Mouse (Mus musculus) cerebellum, postnatal 10 days (tissue): ENCODE measurements around the gene Dppa4.
"Not testable (repeated sequence)": the region's sequence is repeated elsewhere in the genome, so short reads cannot be mapped to it uniquely, and the experiment has no call there.

Source experiments
- DNase-seq, 2 experiments: peaks; one replicate each; pipeline ENCODE4 v3.0.0; 2021; ENCODE audit warnings: mixed read lengths in 2 of 2

Gene Dppa4

GRCm38 (mm10) chr16:48283517-48283916 is at the start of gene Dppa4:
Gene Dppa4 (plus strand): TSS chr16:48283733.
- no peak for DNase-seq

GRCm38 (mm10) chr16:48234999-48235398 is 48.5 kb upstream of the Dppa4 start:
- DNase-seq: no peak

GRCm38 (mm10) chr16:48237676-48238075 is 45.9 kb upstream of the Dppa4 start:
- no peak for DNase-seq

- peak in 1 of 2 experiments; percentile 14 for DNase-seq
These were observed 36.4 kb upstream of the Dppa4 start for GRCm38 (mm10) chr16:48247044-48247661.

- no peak for DNase-seq
These were observed 30.7 kb upstream of the Dppa4 start for GRCm38 (mm10) chr16:48252824-48253223.

- no peak for DNase-seq
These were observed 28.9 kb upstream of the Dppa4 start for GRCm38 (mm10) chr16:48254584-48254983.

GRCm38 (mm10) chr16:48259519-48259918 is 24.0 kb upstream of the Dppa4 start:
- DNase-seq: no peak

GRCm38 (mm10) chr16:48262901-48263300 is 20.6 kb upstream of the Dppa4 start:
- no peak for DNase-seq

- DNase-seq: no peak
These were observed 17.7 kb upstream of the Dppa4 start for GRCm38 (mm10) chr16:48265856-48266255.

GRCm38 (mm10) chr16:48276940-48277339 is 6.6 kb upstream of the Dppa4 start:
- DNase-seq: no peak

GRCm38 (mm10) chr16:48280883-48281282 is 2.6 kb upstream of the Dppa4 start:
- DNase-seq: no peak

- no peak for DNase-seq
These were observed 732 bp upstream of the Dppa4 start for GRCm38 (mm10) chr16:48282801-48283200.

GRCm38 (mm10) chr16:48285517-48285916 is 2.0 kb downstream of the Dppa4 start:
- no peak for DNase-seq

- no peak for DNase-seq
These were observed 14.0 kb downstream of the Dppa4 start for GRCm38 (mm10) chr16:48297384-48298136.

- DNase-seq: no peak
These were observed 16.4 kb downstream of the Dppa4 start for GRCm38 (mm10) chr16:48299884-48300283.

GRCm38 (mm10) chr16:48303509-48303908 is 20.0 kb downstream of the Dppa4 start, which contains the start of gene Dppa2:
Gene Dppa2 (plus strand): TSS chr16:48303908.
- DNase-seq: no peak

- no peak for DNase-seq
These were observed 20.4 kb downstream of the Dppa4 start for GRCm38 (mm10) chr16:48303983-48304382.

GRCm38 (mm10) chr16:48308916-48309315 is 25.4 kb downstream of the Dppa4 start:
- DNase-seq: not testable (repeated sequence)

GRCm38 (mm10) chr16:48309912-48310630 is 26.5 kb downstream of the Dppa4 start:
- no peak for DNase-seq

GRCm38 (mm10) chr16:48315294-48315693 is 31.8 kb downstream of the Dppa4 start:
- no peak for DNase-seq

GRCm38 (mm10) chr16:48320781-48321180 is 37.2 kb downstream of the Dppa4 start:
- no peak for DNase-seq

- peak; percentile 85 to 88 for DNase-seq
These were observed 39.6 kb downstream of the Dppa4 start for GRCm38 (mm10) chr16:48323133-48323532.

- peak; percentile 57 to 74 for DNase-seq
These were observed 40.2 kb downstream of the Dppa4 start for GRCm38 (mm10) chr16:48323602-48324345.
